Mouse (Mus musculus) hindbrain, embryonic 11.5 days (tissue): ENCODE measurements around the gene Acvr1. TPM values are rescaled to one million over a fixed set of nuclear protein-coding genes. Genes with fewer than 3 reads are reported as not detected.
A peak's percentile ranks its signal among the peaks of the same experiment; 100 is the strongest.

ENCODE experiments used
- ATAC-seq: fragments of 200-750 bp; cut with Nextera tagmentation; 2 replicates; pipeline ENCODE4 v1.8.0; 2017; ENCODE audit warnings: mild to moderate bottlenecking, moderate TSS enrichment, moderate library complexity; ENCODE audit not compliant: low FRiP score
- DNase-seq: peaks from one replicate; pipeline ENCODE4 v3.0.0-alpha.2; 2015; ENCODE audit warnings: low spot score
- H3K27ac ChIP-seq: fragments of 300-500 bp; sonication (generic); 2 replicates; pipeline ENCODE4 v1.5.1; 2014; ENCODE audit warnings: mild to moderate bottlenecking, low read depth, low read length
- H3K27me3 ChIP-seq: fragments of 300-500 bp; sonication (generic); 2 replicates; pipeline ENCODE4 v1.6.1; 2014; ENCODE audit warnings: mild to moderate bottlenecking, low read length, moderate library complexity, mixed read lengths; ENCODE audit not compliant: control insufficient read depth, insufficient read depth
- H3K36me3 ChIP-seq: fragments of 300-500 bp; sonication (generic); 2 replicates; pipeline ENCODE4 v1.6.1; 2014; ENCODE audit warnings: mild to moderate bottlenecking, low read length, moderate library complexity, mixed read lengths; ENCODE audit not compliant: control insufficient read depth, insufficient read depth
- H3K4me1 ChIP-seq: fragments of 300-500 bp; sonication (generic); replicated peaks from 2 replicates; pipeline ENCODE4 v1.6.1; 2014; ENCODE audit warnings: low read length, mixed read lengths; ENCODE audit not compliant: control insufficient read depth, insufficient read depth
- H3K4me2 ChIP-seq: fragments of 300-500 bp; sonication (generic); replicated peaks from 2 replicates; pipeline ENCODE4 v1.6.1; 2014; ENCODE audit warnings: mild to moderate bottlenecking, low read depth, low read length
- H3K4me3 ChIP-seq: fragments of 300-500 bp; sonication (generic); 2 replicates; pipeline ENCODE4 v1.5.1; 2014; ENCODE audit warnings: low read depth, low read length
- H3K9ac ChIP-seq: fragments of 300-500 bp; sonication (generic); 2 replicates; pipeline ENCODE4 v1.6.1; 2014; ENCODE audit warnings: low read depth, low read length
- H3K9me3 ChIP-seq: fragments of 300-500 bp; sonication (generic); 2 replicates; pipeline ENCODE4 v1.6.1; 2016; ENCODE audit warnings: low read length; ENCODE audit not compliant: control insufficient read depth
- WGBS: fragments of 180-500 bp; shearing (Covaris S2); extraction: QIAGEN DNeasy Blood & Tissue Kit; methylation state at CpG from one replicate; pipeline ENCODE4 v1.1.7; 2014; 5-methylcytosine and 5-hydroxymethylcytosine counted together
- polyA plus RNA-seq: library from polyadenylated mRNA; unstranded; fragments of >200 nt; fragmentation: Nextera tagmentation; extraction: Ambion mirVana; gene quantifications from 2 replicates; pipeline ENCODE4 v1.2.1, GENCODE M21; 2014

Gene Acvr1
- polyA plus RNA-seq, 1 experiment from 2014 or later: 6.0 TPM

- Histone ChIP-seq H3K9ac (no peak overlapping the region), H3K27me3 (no peaks in the 10 kb centered on the region), H3K36me3 (no peaks in the 10 kb centered on the region), H3K4me3 (no peak overlapping the region), H3K9me3 (no peaks in the 10 kb centered on the region), H3K4me1 (no peaks in the 10 kb centered on the region), H3K27ac (no peak overlapping the region), H3K4me2 (no peak overlapping the region)
- ATAC-seq: no peak
- no peak for DNase-seq
- WGBS: 84% methylated on average over 17 of the region's 17 CpGs
Observed at GRCm38 (mm10) chr2:58596774-58597342, 29.9 kb upstream of the Acvr1 start.

GRCm38 (mm10) chr2:58595350-58595749 lies 28.4 kb upstream of the Acvr1 start:
- Histone ChIP-seq H3K27me3 (no peaks in the 10 kb centered on the region), H3K9me3 (no peaks in the 10 kb centered on the region), H3K4me3 (no peak overlapping the region), H3K9ac (no peak overlapping the region), H3K36me3 (no peaks in the 10 kb centered on the region), H3K4me1 (no peaks in the 10 kb centered on the region), H3K27ac (no peak overlapping the region), H3K4me2 (no peak overlapping the region)
- ATAC-seq: no peak
- 85% methylated on average over 9 of the region's 9 CpGs for WGBS
- DNase-seq: no peak

- no peaks in the 10 kb centered on the region for H3K4me1 ChIP-seq
- ATAC-seq (no peak), DNase-seq (no peak)
- no peak overlapping the region for H3K27ac ChIP-seq
- 90% methylated on average over 1 of the region's 1 CpGs for WGBS
- no peak overlapping the region for H3K9ac ChIP-seq
- H3K27me3 ChIP-seq: no peaks in the 10 kb centered on the region
- H3K4me3 ChIP-seq: no peak overlapping the region
- no peak overlapping the region for H3K4me2 ChIP-seq
- H3K36me3 ChIP-seq: no peaks in the 10 kb centered on the region
- H3K9me3 ChIP-seq: no peaks in the 10 kb centered on the region
Observed at GRCm38 (mm10) chr2:58590055-58590454, 23.1 kb upstream of the Acvr1 start.

- no peaks in the 10 kb centered on the region for H3K27me3 ChIP-seq
Observed at GRCm38 (mm10) chr2:58589637-58590036, 22.7 kb upstream of the Acvr1 start.

GRCm38 (mm10) chr2:58586311-58586710 lies 19.4 kb upstream of the Acvr1 start:
- no peak overlapping the region for H3K4me3 ChIP-seq
- DNase-seq (no peak), ATAC-seq (no peak)
- H3K4me2 ChIP-seq: no peak overlapping the region
- H3K27ac ChIP-seq: no peak overlapping the region
- H3K36me3 ChIP-seq: no peaks in the 10 kb centered on the region
- no peak overlapping the region for H3K9ac ChIP-seq
- no peaks in the 10 kb centered on the region for H3K9me3 ChIP-seq
- 79% methylated on average over 10 of the region's 10 CpGs for WGBS
- no peaks in the 10 kb centered on the region for H3K4me1 ChIP-seq
- H3K27me3 ChIP-seq: no peaks in the 10 kb centered on the region

More at GRCm38 (mm10) chr2:58589637-58590036, 22.7 kb upstream of the Acvr1 start:
- no peaks in the 10 kb centered on the region for H3K36me3 ChIP-seq
- H3K9ac ChIP-seq: no peak overlapping the region
- ATAC-seq: no peak
- 86% methylated on average over 4 of the region's 4 CpGs for WGBS
- H3K4me3 ChIP-seq: no peak overlapping the region
- no peak overlapping the region for H3K4me2 ChIP-seq
- no peaks in the 10 kb centered on the region for H3K4me1 ChIP-seq
- no peak overlapping the region for H3K27ac ChIP-seq
- no peak for DNase-seq
- no peaks in the 10 kb centered on the region for H3K9me3 ChIP-seq

- ATAC-seq: no peak
- 85% methylated on average over 2 of the region's 2 CpGs for WGBS
- no peaks in the 10 kb centered on the region for H3K36me3 ChIP-seq
Observed at GRCm38 (mm10) chr2:58574167-58574566, 7.2 kb upstream of the Acvr1 start.

GRCm38 (mm10) chr2:58568841-58569645 lies 2.1 kb upstream of the Acvr1 start:
- Histone ChIP-seq H3K27me3 (no peaks in the 10 kb centered on the region), H3K9ac (no peak overlapping the region), H3K9me3 (no peaks in the 10 kb centered on the region), H3K4me3 (no peak overlapping the region), H3K4me2 (peak overlapping the region; percentile 67; the same call in 1 of the 2 replicates), H3K36me3 (no peaks in the 10 kb centered on the region), H3K4me1 (peaks cover 6% of the 10 kb centered on the region; the same call in 1 of the 2 replicates), H3K27ac (no peak overlapping the region)
- WGBS: 70% methylated on average over 4 of the region's 4 CpGs
- DNase-seq (no peak), ATAC-seq (no peak)

More at GRCm38 (mm10) chr2:58574167-58574566, 7.2 kb upstream of the Acvr1 start:
- Histone ChIP-seq H3K4me3 (no peak overlapping the region), H3K9me3 (no peaks in the 10 kb centered on the region), H3K9ac (no peak overlapping the region), H3K27me3 (no peaks in the 10 kb centered on the region), H3K4me1 (no peaks in the 10 kb centered on the region), H3K4me2 (no peak overlapping the region), H3K27ac (no peak overlapping the region)
- no peak for DNase-seq

GRCm38 (mm10) chr2:58567866-58568719 lies 1.1 kb upstream of the Acvr1 start:
- peak; percentile 34 for DNase-seq
- H3K27ac ChIP-seq: peak overlapping the region; percentile 97
- H3K27me3 ChIP-seq: no peaks in the 10 kb centered on the region
- WGBS: 10% methylated on average over 12 of the region's 12 CpGs
- peak overlapping the region; percentile 84 for H3K9ac ChIP-seq
- H3K9me3 ChIP-seq: no peaks in the 10 kb centered on the region
- H3K36me3 ChIP-seq: no peaks in the 10 kb centered on the region
- H3K4me2 ChIP-seq: peak overlapping the region; percentile 67
- ATAC-seq: no peak
- peaks cover 6% of the 10 kb centered on the region; the same call in 1 of the 2 replicates for H3K4me1 ChIP-seq
- peak overlapping the region; percentile 89 for H3K4me3 ChIP-seq
